Mouse (Mus musculus) ZHBTc4 (cell line): ENCODE results near the gene Gm10999.

Experiments
- DNase-seq: peaks from one replicate; pipeline ENCODE4 v3.0.0-alpha.2; 2011; ENCODE audit warnings: low read depth, low spot score

Gene Gm10999

DNA sequence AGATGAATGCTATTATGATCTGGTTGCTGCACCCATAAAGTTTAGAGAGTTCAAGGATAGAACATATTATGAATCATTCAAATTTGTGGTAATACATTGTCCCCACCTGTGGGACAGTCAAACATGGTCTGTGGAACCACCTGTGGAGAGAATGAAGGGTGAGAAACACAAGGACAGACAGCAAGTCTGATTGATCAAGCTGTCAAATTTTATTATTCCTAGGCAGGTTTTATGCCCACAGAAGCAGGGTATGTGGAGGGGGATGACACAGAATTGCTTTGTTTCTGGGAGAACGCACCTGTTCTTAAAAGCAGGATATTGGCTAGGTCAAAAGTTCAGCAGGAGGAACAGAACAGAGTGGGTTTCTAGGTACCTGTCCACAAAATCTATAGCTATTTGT is at the start of gene Gm10999:
Gene Gm10999 (minus strand): TSS at position 101 of the 400 bp plus-strand sequence.
- no peak for DNase-seq

DNA sequence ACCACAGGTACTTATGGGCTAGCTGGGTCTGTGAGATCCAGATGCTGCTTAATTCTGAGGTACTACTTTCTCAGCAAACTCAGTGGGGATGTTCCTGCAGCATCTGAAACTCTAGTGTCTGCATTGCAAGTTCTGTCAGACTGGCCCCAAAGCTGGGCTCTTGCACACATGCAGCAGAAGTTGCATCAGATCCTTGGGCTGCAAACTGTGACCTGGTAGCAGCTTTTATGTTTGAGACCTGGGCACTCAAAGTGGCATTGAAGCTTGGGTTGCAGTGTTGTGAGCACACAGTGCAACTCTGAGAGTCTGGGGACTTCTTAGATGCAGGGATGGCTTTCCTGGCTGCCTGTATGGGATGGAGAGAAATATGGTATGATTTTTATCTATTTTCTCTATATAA is 2.0 kb upstream of the Gm10999 start:
- no peak for DNase-seq

DNA sequence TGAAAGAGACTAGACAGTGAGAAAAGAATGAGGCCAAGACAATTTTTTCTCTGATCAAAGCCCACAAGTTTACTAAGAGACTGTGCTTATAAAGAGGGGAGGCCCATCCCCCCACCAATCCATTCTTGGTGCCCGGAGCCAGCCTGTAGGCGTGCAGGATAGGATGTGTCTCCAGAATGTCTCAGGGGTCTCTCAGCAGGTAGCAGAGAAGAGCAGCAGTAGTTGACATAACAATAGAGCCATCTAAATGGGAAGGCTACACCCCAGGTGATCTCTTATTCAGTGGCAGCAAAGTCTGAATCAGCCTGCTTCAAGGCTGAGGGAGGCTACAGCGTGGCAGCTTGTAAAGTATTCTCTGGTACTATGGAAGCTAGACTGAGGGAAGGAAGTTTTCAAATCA is 15.7 kb downstream of the Gm10999 start:
- DNase-seq, result peak; percentile 52
